Mouse (Mus musculus) lung, adult 2 months (tissue): ENCODE data around the gene Gzmn.

ENCODE experiments used
- CTCF ChIP-seq: fragments of 200-500 bp; IDR thresholded peaks from 2 replicates; pipeline ENCODE4 v1.5.1; 2011; ENCODE audit warnings: mild to moderate bottlenecking, low read length, control low read depth; ENCODE audit not compliant: insufficient read depth
- POLR2A ChIP-seq: fragments of 200-500 bp; IDR thresholded peaks from 2 replicates; pipeline ENCODE4 v1.6.1; 2011; ENCODE audit warnings: low read depth, mild to moderate bottlenecking, control low read depth, low read length, borderline replicate concordance; ENCODE audit errors: extremely low read depth

DNA sequence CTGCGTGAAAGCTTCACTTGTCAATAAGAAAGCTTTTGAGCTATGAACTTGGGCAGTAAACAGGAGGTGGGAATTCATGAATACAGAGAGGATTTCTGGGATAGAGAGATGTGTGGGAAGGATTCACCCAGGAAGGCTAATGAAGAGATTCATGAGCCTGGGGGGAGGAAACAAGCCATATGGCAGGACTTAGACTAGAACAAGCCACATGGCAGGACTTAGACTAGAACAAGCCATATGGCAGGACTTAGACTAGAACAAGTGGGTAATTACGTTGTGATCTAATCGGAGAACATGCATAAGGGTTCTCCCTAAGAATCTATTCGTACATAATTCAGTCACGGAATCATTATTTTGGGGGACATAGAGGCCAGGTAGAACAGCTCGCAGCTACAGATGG is 1.0 kb downstream of the Gzmn start:
- TF ChIP-seq CTCF = no peak
- TF ChIP-seq POLR2A = no peak
